Mouse (Mus musculus) lung, adult 2 months (tissue): ENCODE measurements around the gene Maneal.

ENCODE experiments used
- CTCF ChIP-seq: fragments of 200-500 bp; IDR thresholded peaks from 2 replicates; pipeline ENCODE4 v1.5.1; 2011; ENCODE audit warnings: mild to moderate bottlenecking, low read length, control low read depth; ENCODE audit not compliant: insufficient read depth
- POLR2A ChIP-seq: fragments of 200-500 bp; IDR thresholded peaks from 2 replicates; pipeline ENCODE4 v1.6.1; 2011; ENCODE audit warnings: low read depth, mild to moderate bottlenecking, control low read depth, low read length, borderline replicate concordance; ENCODE audit errors: extremely low read depth

DNA sequence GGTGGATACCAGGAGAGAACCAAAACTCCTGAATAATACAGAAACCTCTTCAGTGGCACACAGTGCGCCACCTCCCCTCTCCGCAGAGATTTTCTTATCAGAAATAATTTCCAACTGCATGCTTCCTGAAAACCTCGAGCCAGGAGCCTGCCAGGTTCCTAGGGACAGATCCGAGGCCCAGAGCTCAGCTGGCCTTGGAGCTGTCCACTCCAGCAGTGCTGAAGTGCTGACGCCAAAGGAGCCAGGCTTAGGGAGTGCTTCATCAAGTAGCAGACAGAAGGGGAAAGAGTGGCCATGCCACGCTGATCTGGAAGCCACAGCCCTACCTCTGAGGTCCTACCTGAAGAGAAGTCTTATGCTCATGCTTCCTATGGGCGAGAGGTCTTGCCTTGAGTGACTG lies 1.5 kb downstream of the Maneal start:
- TF ChIP-seq CTCF (no peak), POLR2A (no peak)
